Mouse (Mus musculus): Measurements from ENCODE around the gene Prkn.

Prkn gene

DNA sequence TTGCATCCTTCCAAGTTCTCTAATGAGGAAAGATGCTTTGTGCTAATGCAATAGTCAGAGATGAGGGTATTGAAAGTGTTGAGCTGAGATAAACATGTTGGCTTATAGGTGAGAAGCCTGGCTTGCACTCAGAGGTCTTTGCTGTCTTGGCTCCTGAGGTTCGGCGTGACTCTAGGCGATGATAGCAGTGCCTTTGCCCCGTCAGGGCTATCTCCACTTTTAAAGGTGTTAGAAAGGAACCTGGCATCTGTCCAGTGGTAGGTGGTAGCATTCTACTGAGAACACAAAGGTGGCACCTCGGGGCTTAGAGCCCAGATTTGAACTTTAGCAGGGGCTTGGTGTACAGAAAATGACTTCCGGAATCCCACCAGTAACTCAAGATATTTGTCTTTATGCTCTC lies 554.4 kb downstream of the Prkn start:
- no peak for DNase-seq (ENCODE audit: low spot score in 2 of 2)

DNA sequence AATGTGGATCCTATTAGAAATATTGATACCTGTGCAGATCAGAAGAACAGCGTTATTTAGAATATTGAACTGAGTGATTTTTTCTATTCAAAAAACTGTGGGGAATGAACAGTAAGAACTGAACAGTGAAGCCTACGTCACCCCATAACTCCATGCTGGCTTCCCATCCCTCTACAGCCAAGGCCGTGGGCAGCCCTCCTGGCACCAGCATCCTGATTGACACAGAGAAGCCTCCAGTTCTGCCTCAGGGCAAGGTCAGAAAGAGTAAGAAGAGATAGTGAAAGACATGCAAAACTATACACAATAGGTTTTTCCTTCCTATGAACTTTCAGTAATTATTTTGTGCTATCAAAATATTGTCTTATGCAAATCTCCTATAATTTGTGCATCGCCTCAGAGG lies 557.5 kb downstream of the Prkn start:
- DNase-seq (ENCODE audit: low spot score in 2 of 2): no peak

DNA sequence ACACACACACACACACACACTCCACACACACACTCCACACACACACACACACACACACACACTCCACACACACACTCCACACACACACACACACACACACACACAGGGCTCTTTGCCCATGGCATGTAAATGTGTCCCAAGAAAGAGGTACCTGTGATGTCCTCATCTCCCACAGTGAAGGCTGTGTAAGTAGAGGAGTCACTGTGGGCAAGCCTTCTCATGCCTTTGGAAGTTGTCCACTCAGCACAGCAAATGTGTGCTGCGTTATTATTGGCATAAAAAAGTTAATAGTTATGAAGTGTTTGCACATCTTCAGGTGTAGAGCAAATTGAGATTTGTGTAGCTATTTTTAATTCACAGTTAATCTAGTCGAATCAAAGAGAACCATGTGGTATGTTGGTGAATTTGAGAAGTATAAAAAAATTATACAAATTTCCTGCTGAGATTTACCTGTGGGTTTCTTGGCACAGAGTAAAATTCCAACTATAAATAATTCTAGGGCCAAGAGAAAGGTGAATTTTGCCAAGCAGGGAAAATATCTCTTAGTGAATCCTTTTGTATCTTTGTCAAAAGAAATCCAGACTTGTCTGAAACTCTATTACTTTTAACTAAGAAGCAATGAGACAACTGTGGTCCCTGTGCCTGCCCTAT lies 562.2 kb downstream of the Prkn start:
- DNase-seq (ENCODE audit: low spot score in 2 of 2): no peak

DNA sequence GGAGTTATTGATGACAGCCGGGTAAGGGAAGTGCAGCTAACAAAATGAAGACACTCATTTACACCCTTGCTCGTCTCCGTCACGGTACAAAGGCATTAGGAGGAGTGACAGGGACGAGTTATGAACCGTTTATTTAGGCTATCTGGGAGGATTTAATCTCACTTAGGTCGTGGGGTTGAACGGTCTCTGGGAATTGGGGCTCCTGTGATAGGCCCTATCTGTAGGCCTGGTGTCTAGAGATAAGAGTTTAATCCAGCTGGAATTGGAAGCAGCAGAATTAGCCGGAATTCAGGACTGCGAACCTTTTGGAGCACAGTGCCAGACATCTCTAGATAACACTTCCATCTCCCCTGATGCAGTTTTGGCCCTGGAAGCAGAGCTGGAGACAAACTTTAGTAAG lies 571.2 kb downstream of the Prkn start:
- DNase-seq (ENCODE audit: low spot score in 2 of 2): no peak

DNA sequence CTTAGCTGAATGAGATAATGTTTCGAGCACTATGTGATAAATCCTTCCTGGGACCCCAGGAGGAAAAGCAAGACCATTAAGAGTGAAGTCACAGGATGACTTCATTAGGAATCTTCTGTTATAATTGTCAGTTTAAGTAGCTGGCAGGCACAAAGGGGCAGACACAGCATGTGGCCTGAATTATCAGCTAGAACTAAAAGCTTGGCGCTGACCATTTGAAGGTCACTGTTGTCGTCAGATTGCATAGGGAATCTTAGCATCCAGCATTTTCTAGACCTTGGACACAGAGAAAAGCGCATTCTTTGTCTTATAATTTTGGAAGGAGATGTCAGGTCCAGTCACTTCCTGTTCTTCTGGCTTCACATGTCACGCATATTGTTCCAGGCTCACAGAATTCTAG lies 573.5 kb downstream of the Prkn start:
- DNase-seq (ENCODE audit: low spot score in 2 of 2): no peak

- DNase-seq (ENCODE audit: low spot score in 2 of 2): no peak
Measured at GRCm38 (mm10) chr17:11414288-11414687, 574.1 kb downstream of the Prkn start.

DNA sequence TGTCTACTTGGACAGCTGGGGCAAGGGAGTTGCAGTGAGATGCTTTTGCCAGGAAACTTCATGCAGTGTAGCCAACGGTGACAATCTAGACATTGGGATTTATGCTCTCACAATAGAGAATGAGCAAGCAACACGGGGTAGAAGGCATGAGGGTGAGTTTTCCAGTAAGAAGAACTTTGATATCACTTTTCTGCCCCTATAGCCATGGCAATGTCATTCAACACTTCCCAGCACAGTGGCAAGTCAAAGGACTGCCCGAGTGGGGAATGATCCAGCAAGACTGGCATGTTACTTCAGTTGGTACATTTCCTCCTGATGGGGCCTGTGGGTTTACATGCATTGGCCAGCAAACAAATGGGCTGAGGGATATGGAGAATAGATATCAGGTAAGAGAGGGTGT lies 577.0 kb downstream of the Prkn start:
- DNase-seq (ENCODE audit: low spot score in 2 of 2): no peak

- DNase-seq (ENCODE audit: low spot score in 2 of 2): no peak
Measured at GRCm38 (mm10) chr17:11419484-11419883, 579.3 kb downstream of the Prkn start.

DNA sequence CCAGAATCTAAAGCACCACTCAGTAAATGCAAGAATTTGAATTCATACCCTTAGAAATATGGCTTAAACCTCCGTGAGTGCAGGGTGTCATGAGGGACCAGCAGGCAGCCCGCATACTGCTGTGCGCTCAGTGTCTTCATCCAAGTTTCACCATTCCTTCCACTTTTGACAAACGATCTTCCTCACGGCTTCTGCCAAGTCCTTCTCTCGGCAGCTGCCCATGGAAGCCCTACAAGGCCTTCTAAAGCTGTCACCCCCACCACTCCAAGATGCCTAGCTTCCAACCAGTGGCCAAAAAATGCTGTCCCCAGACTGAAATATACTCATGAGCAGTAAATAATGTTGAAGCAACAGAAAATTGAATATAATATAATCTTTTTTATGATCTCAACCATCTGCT lies 580.7 kb downstream of the Prkn start:
- peak in 1 of 2 experiments; percentile 4 for DNase-seq (ENCODE audit: low spot score in 2 of 2)

- no peak for DNase-seq (ENCODE audit: low spot score in 2 of 2)
Measured at GRCm38 (mm10) chr17:11421264-11421940, 581.2 kb downstream of the Prkn start.

GRCm38 (mm10) chr17:11431323-11431722 lies 591.1 kb downstream of the Prkn start:
- DNase-seq (ENCODE audit: low spot score in 2 of 2): no peak

GRCm38 (mm10) chr17:11432593-11432992 lies 592.4 kb downstream of the Prkn start:
- no peak for DNase-seq (ENCODE audit: low spot score in 2 of 2)

GRCm38 (mm10) chr17:11462721-11463120 lies 622.5 kb downstream of the Prkn start:
- DNase-seq (ENCODE audit: low spot score in 2 of 2): no peak

GRCm38 (mm10) chr17:11466095-11466494 lies 625.9 kb downstream of the Prkn start:
- DNase-seq (ENCODE audit: low spot score in 2 of 2): no peak

DNA sequence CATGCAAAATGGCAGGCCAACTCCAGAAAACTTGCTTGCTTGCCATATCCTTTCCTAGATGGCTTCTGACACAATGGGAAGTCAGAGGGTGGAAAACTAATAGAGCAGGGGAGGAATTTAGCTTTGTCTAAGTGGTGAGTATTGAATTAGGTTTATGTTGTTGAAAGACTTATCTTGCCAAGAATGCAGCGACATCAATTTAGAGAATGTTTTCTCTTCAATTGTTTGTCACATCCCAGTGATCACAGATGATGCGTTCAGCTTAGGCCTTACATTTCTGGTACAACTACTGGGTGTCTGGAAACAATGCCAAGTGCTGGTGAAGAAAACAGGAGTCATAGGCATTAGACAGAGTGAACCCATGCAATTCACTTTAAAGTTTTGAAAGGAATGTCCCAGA lies 628.4 kb downstream of the Prkn start:
- DNase-seq (ENCODE audit: low spot score in 2 of 2): no peak

DNA sequence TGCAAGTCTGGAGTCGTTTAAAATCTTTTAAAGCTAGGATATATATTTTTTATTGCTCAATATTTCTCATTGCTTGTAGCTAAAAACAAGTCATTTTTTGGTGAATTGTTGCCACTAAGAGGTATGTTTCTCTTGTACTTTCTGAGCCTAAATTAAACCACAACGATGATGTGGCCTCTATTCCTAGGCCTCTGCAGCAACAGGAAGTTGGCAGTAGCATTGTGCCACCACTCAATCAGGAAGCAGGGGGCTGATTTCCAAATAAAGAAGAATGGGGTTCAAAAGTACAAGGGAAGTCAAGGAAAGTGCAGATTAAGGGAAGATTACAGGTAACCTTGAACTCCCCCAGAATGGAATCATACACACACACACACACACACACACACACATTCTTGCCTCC lies 642.8 kb downstream of the Prkn start:
- DNase-seq (ENCODE audit: low spot score in 2 of 2): no peak

GRCm38 (mm10) chr17:11490051-11490450 lies 649.9 kb downstream of the Prkn start:
- DNase-seq (ENCODE audit: low spot score in 2 of 2): no peak

DNA sequence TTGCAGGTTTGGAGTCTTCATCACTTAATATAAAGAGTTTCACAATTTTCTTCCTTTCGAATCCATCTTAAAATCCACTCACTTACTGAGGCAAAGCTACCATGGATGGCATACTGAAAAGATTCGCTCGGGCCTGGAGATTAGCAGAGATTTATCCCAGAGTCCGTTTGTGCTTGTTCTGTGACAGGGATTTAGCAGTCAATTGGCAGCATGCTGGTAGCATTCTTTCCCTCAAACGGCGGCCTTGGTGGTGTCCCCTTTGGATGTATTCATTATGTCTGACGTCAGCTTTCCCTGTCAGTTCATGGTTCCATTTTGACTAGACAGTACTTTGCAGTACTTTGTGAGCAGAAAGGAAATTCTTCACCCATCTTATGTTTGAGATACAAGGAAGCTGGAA lies 662.4 kb downstream of the Prkn start:
- no peak for DNase-seq (ENCODE audit: low spot score in 2 of 2)

DNA sequence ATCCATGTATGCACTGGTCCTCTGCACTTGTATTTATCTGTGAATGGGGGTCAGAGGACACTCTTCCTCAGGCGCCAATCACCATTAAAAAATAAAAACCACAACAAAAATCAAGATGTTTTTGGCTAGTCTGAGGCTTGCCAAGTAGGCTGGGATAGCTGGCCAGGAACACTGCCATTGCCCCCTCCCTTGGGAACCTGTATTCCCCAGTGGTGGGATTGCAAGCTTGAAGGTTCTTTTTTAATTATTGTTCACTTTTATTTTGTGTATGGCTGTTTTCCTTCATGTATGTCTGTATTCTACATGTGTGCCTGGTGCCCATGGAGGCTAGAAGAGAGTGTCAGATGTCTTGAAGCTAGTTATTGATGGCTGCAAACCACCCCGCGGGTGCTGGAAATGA lies 664.3 kb downstream of the Prkn start:
- DNase-seq (ENCODE audit: low spot score in 2 of 2): no peak

DNA sequence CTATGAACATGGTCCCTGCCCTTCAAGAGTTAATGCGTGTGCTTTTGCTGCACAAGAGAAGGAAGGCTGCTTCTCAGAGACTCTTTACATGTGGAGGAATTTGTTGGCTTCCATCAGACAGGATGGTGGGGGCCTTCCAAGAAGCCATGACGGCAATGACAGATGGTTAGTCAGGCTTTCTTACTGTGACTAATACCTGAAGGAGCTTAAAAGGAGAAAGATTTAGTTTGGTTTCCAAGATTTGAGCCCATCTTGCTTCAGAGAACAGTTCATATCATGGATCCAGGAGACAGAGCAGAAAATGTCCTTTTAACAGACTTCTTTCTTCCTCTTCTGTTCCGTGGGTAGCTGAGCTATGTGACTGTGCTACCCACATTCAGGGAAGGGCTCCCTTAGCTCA lies 666.9 kb downstream of the Prkn start:
- peak in 1 of 2 experiments; percentile 40 for DNase-seq (ENCODE audit: low spot score in 2 of 2)

DNA sequence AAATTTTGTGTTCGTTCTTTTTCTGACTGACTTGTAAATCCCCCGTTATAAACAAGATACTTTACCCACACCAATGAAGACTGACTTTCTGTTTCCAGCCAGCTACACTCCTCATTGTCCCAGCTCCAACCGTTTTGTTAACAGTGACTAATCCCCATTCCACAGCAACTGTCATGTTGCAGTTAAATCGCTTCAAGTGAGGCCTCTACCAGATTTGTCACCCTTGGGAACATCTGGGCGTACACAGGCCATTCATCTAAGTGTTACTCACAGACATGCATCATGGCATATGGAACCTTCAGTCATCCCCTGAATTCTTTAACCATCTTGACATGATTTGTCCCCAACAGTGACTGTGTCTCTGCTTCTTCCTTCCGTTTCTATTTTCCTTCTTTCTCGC lies 669.9 kb downstream of the Prkn start:
- DNase-seq (ENCODE audit: low spot score in 2 of 2): no peak

GRCm38 (mm10) chr17:11514032-11514761 lies 674.0 kb downstream of the Prkn start:
- peak in 1 of 2 experiments; percentile 25 for DNase-seq (ENCODE audit: low spot score in 2 of 2)

GRCm38 (mm10) chr17:11515619-11516018 lies 675.4 kb downstream of the Prkn start:
- no peak for DNase-seq (ENCODE audit: low spot score in 2 of 2)

Data from left cerebral cortex, adult 9 months (tissue).